Mouse (Mus musculus) G1E (cell line): ENCODE results near the gene Zfp868. TPM values are rescaled to one million over a fixed set of nuclear protein-coding genes. Genes with fewer than 3 reads are reported as not detected.
"Not testable (repeated sequence)": the region's sequence is repeated elsewhere in the genome, so short reads cannot be mapped to it uniquely, and the experiment has no call there.

ENCODE experiments used
- ATAC-seq: 2 replicates; pipeline ENCODE4 v1.8.0; 2016; ENCODE audit warnings: mild to moderate bottlenecking; ENCODE audit not compliant: insufficient number of reproducible peaks, poor library complexity, low FRiP score, severe bottlenecking; ENCODE audit errors: extremely low read depth
- DNase-seq: peaks from one replicate; pipeline ENCODE4 v3.0.0; 2012; ENCODE audit warnings: low spot score
- H3K27me3 ChIP-seq: 2 replicates; pipeline ENCODE4 v1.6.1; 2012; ENCODE audit warnings: mild to moderate bottlenecking, low read length, inconsistent platforms; ENCODE audit not compliant: insufficient read depth
- H3K36me3 ChIP-seq: replicated peaks from 2 replicates; pipeline ENCODE3; 2012; ENCODE audit warnings: mild to moderate bottlenecking, inconsistent platforms
- H3K4me1 ChIP-seq: 2 replicates; pipeline ENCODE4 v1.6.1; 2012; ENCODE audit warnings: low read depth, low read length, inconsistent platforms, mixed read lengths; ENCODE audit not compliant: insufficient read depth
- H3K4me3 ChIP-seq: 2 replicates; pipeline ENCODE4 v1.5.1; 2012; ENCODE audit warnings: low read depth, mild to moderate bottlenecking, inconsistent platforms, low read length, moderate library complexity, mixed read lengths
- H3K9me3 ChIP-seq: replicated peaks from 2 replicates; pipeline ENCODE4 v1.6.1; 2012; ENCODE audit warnings: inconsistent platforms
- CTCF ChIP-seq: IDR thresholded peaks from 2 replicates; pipeline ENCODE4 v1.5.1; 2012; ENCODE audit warnings: low read depth, low read length, inconsistent platforms, mixed read lengths
- GATA1 ChIP-seq: IDR thresholded peaks from 2 replicates; pipeline ENCODE4 v1.6.1; 2012; ENCODE audit warnings: borderline replicate concordance, low read length, inconsistent platforms, mixed read lengths
- GATA2 ChIP-seq: IDR thresholded peaks from 2 replicates; pipeline ENCODE4 v1.6.1; 2012; ENCODE audit warnings: low read depth, low read length, inconsistent platforms, borderline replicate concordance
- POLR2AphosphoS5 ChIP-seq: IDR thresholded peaks from 2 replicates; pipeline ENCODE4 v1.6.1; 2012; ENCODE audit warnings: low read depth, low read length, inconsistent platforms; ENCODE audit not compliant: insufficient replicate concordance
- TAL1 ChIP-seq: conservative IDR thresholded peaks from 2 replicates; pipeline ENCODE4 v1.6.1; 2012; ENCODE audit warnings: low read depth, low read length, inconsistent platforms, mixed read lengths
- polyA plus RNA-seq: library from polyadenylated mRNA; stranded (reverse); fragments of >175 nt; gene quantifications from 2 replicates; pipeline ENCODE4 v1.2.3, GENCODE M21; 2012
- total RNA-seq, 2 experiments: library from RNA; stranded (forward) in 1 of 2; stranded (reverse) in 1 of 2; fragments of 200-1000 nt in 1 of 2; fragments of >200 nt in 1 of 2; fragmentation: Nextera tagmentation in 1 of 2; gene quantifications; 2 replicates each; pipeline ENCODE4 v1.2.3; 2014 to 2017

Zfp868 gene
- total RNA-seq (2014; fragmentation: Nextera tagmentation) (52.1 and 63.8 TPM in 2 replicates), total RNA-seq (2017) (27.4 and 28.5 TPM in 2 replicates), polyA plus RNA-seq (1.0 and 1.6 TPM in 2 replicates)

DNA sequence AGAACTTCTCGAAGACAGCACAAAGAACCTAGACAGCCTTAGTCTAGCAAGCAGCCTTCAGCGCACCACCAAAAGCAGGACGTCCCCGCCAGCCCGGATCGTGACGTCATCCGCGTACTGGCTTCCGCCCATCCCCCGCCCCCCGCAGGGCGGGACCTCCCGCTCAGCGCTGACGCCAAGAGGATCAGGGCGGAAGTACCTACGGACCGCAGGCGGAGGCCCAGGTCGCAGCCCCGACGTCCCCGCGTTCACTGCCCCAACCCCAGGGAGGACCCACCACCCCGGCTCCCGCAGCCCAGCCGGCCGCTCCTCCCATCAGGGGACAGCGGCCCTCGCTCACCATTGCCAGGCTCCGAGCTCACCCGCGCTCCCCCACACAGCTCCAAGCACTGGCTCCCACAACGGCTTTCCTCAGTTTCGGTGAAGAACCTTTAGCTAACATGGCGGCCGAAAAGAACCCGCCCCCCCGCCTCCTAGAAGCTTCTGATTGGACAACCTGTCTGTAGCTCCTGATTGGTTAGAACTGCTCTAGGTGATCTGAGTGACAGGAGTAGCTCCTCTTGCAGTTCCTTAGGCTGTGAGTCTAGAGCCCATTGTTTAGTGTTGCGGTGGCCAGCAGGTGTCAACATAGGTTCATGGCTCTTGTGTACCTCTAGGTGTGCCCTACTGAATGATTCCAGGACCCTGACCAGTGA lies at the start of gene Zfp868:
Gene Zfp868 (minus strand): TSS at position 454 of the 695 bp plus-strand sequence.
- Histone ChIP-seq H3K4me1 (peaks cover 14% of the 10 kb centered on the region), H3K4me3 (peak within 1 kb of the TSS; percentile 79), H3K36me3 (peaks cover 22% of the 10 kb centered on the region), H3K27me3 (no peaks in the 10 kb centered on the region), H3K9me3 (no peaks in the 10 kb centered on the region)
- TF ChIP-seq POLR2AphosphoS5: no peak
- no peak for TF ChIP-seq TAL1
- 0 out of 2 replicates have a peak, but pooled peaks have one; percentile 32 for TF ChIP-seq CTCF
- no peak for TF ChIP-seq GATA1
- TF ChIP-seq GATA2: no peak
- ATAC-seq (peak; percentile 99), DNase-seq (peak; percentile 97)

DNA sequence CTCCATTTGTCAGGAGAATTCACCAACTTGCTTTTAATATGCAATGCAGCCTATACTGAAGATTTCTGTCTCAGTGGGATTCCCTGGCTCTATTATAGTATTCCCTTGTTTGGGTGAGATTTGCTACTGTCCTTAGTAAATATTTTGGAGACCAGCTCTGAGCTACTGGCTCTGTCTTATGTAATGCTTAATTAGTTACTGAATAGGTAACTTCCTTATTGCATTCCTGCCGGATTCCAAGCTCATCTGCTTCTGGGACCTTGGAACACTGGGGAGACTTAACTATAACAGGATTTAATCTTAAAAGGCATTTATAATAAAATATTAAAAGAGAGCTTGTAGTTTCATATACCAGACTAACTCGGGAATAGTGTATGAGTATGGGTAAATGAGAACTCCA lies 39.7 kb upstream of the Zfp868 start:
- not testable (repeated sequence) for H3K4me3 ChIP-seq, DNase-seq, ATAC-seq, H3K9me3 ChIP-seq, H3K4me1 ChIP-seq, H3K27me3 ChIP-seq, H3K36me3 ChIP-seq

DNA sequence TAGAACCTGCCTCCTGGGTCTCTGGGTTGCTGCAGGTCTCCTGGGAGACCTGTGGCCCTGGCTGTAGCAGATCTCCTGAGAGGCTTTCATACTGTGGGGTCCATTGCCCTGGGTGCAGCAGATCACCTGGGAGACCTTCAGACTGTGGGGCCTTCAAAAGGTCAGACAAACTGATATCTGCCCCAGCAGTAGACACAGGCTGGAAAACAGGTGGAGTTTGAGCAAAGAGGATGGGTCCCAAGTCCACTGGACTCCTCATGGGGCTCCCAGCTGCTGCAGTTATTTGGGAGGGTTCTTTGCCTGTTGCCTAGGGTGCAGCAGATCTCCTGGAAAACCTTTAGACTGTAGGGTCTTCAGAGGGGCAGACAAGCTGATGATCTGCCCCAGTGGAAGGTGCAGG lies 35.9 kb upstream of the Zfp868 start:
- Histone ChIP-seq H3K4me1 (no peaks in the 10 kb centered on the region), H3K36me3 (no peaks in the 10 kb centered on the region), H3K4me3 (no peak overlapping the region), H3K27me3 (0 out of 2 replicates have a peak, but pooled peaks cover 3% of the 10 kb centered on the region), H3K9me3 (no peaks in the 10 kb centered on the region)
- TF ChIP-seq POLR2AphosphoS5 (no peak), CTCF (no peak), TAL1 (no peak), GATA1 (no peak), GATA2 (no peak)
- DNase-seq (no peak), ATAC-seq (no peak)

DNA sequence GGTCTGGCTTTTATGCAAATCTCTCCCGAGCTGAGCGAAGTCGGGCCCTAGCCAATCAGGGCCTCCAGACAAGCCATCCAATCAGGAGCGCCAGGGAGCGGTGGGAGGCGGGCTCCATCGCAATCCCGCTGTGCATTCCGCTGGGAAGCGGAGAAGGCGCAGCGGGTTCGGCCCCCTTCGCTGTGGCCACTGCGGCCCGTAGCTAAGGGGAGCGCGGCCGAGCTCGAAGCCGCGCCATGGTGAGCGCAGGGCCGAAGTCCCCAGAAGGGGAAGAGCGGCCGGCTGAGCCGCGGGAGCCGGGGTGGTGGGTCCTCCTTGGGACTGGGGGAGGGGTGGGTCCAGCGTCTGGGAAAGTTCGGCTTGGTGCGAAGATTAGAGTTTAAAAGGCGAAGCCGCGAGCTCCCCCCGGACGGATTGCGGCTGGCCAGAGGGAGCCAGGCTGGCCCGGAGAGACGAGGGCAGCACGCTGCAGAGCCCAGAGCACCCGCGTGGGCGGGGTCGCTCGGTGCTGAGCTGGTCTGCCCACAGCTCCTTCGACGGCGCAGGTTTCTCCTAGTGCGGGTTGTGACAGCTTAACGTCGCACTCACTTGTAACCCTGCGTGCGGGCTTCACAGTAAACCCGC lies 29.1 kb upstream of the Zfp868 start, which contains the start of gene Zfp964:
Gene Zfp964 (plus strand): TSS at position 122 of the 624 bp plus-strand sequence.
- H3K4me1 ChIP-seq: no peaks in the 10 kb centered on the region; the same call in 1 of the 2 replicates
- no peak for DNase-seq
- ATAC-seq: no peak
- no peaks in the 10 kb centered on the region for H3K36me3 ChIP-seq
- H3K27me3 ChIP-seq: peaks cover 13% of the 10 kb centered on the region
- TF ChIP-seq GATA2 (no peak), GATA1 (no peak), TAL1 (no peak), CTCF (no peak), POLR2AphosphoS5 (no peak)
- no peak within 1 kb of the TSS for H3K4me3 ChIP-seq
- no peaks in the 10 kb centered on the region for H3K9me3 ChIP-seq

DNA sequence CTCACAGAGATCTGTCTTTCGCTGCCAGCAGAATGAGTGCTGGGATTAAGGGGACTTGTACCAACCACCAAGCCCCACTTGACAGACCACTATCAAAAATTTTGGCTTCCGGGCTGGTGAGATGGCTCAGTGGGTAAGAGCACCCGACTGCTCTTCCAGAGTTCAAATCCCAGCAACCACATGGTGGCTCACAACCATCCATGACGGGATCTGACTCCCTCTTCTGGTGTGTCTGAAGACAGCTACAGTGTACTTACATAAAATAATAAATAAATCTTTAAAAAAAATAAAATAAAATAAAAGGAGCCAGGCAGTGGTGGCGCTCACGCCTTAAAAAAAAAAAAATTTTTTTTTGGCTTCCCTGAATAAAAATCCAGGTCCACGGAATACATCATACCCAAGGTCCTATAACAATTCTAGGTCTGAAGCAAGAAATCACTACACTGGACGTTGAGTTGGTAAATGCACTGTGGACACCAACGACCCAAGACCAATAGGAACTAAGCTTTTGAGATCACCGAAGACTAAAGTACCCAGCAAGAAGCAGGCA lies 28.5 kb upstream of the Zfp868 start:
- no peak for DNase-seq
- no peaks in the 10 kb centered on the region for H3K9me3 ChIP-seq
- H3K36me3 ChIP-seq: no peaks in the 10 kb centered on the region
- no peak for TF ChIP-seq POLR2AphosphoS5
- no peak for TF ChIP-seq TAL1
- TF ChIP-seq GATA2: no peak
- no peak for TF ChIP-seq CTCF
- no peak for TF ChIP-seq GATA1
- H3K4me3 ChIP-seq: no peak overlapping the region
- no peak for ATAC-seq
- H3K27me3 ChIP-seq: peaks cover 13% of the 10 kb centered on the region
- H3K4me1 ChIP-seq: no peaks in the 10 kb centered on the region; the same call in 1 of the 2 replicates

DNA sequence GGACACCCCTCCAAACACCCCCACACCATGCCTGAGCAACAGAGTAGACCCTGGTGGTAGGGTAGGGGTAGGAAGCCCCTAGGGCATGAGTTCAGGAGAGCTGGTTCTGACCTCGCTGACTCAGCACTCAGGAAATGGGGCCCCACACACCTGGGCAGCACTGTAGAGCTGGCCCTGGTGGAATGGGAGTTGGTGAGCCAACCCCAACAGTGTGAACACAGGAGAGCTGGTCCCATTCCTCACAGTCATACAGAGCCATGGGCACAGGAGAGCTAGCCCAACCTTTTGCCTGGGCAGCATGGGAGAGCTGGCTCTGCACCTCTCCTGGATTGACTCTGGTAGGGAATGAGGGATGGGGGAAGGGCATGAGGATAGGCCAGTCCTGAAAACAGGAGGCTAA lies 7.3 kb downstream of the Zfp868 start:
- no peak overlapping the region for H3K4me3 ChIP-seq
- no peaks in the 10 kb centered on the region for H3K27me3 ChIP-seq
- DNase-seq: no peak
- TF ChIP-seq POLR2AphosphoS5 (no peak), TAL1 (no peak), CTCF (no peak), GATA2 (no peak), GATA1 (no peak)
- peaks cover 73% of the 10 kb centered on the region for H3K36me3 ChIP-seq
- peaks cover 3% of the 10 kb centered on the region; the same call in 1 of the 2 replicates for H3K4me1 ChIP-seq
- H3K9me3 ChIP-seq: no peaks in the 10 kb centered on the region
- ATAC-seq: no peak
